ENCODE assay signal across 14 mouse cellular contexts in genomic region chr17:63451311-63452006, GRCm38 (mm10). TPM values are rescaled to one million over a fixed set of nuclear protein-coding genes. Genes with fewer than 3 reads are reported as not detected.
DNase-seq lines count a peak whose midpoint lies in the region; ATAC-seq and TF ChIP-seq lines count a peak whose summit lies in the region.
"Had no signal": no experiment of that assay in that cellular context is flagged by ENCODE, and none has a peak within 500 bp of the region (broad histone marks: within the 10 kb centered on the region; RNA-seq: fewer than 3 reads in every experiment).

No protein-coding gene starts in this region.

- ATAC-seq in forebrain, embryonic 12.5 days (ENCODE audit: low FRiP score), result no peak
- no peak; the same call in 1 of the 2 replicates for ATAC-seq in lung, embryonic 14.5 days (ENCODE audit: insufficient read depth)
- no peak for ATAC-seq in hindbrain, embryonic 14.5 days (ENCODE audit: low FRiP score)

- H3K27ac ChIP-seq in forebrain, embryonic 10.5 days, result peak overlapping the region; percentile 49; the same call in 1 of the 2 replicates
- H3K27ac ChIP-seq in forebrain, embryonic 12.5 days, result no peak overlapping the region
- H3K27ac ChIP-seq in lung, embryonic 14.5 days (ENCODE audit: low read depth), result peak overlapping the region; percentile 63; the same call in 1 of the 2 replicates
- H3K27ac ChIP-seq in hindbrain, embryonic 14.5 days, result peak overlapping the region; percentile 71
- H3K27ac ChIP-seq: neural tube, embryonic 13.5 days had no signal

- H3K4me2 ChIP-seq in forebrain, embryonic 12.5 days, result no peak overlapping the region
- H3K4me2 ChIP-seq in lung, embryonic 14.5 days, result peak overlapping the region; percentile 18; the same call in 1 of the 2 replicates
- H3K4me2 ChIP-seq in hindbrain, embryonic 14.5 days (replicated peaks), result peak overlapping the region; percentile 32
- H3K4me2 ChIP-seq: neural tube, embryonic 13.5 days had no signal

- DNase-seq in forebrain, embryonic 10.5 days (ENCODE audit: extremely low spot score, low spot score), result no peak
- DNase-seq in lung, embryonic 14.5 days, result peak; percentile 81
- DNase-seq in lung, postnatal 10 days, result no peak
- peak; percentile 48 for DNase-seq in hindbrain, embryonic 14.5 days (ENCODE audit: low spot score)
- DNase-seq in telencephalon, adult 2 months (ENCODE audit: low read depth, low spot score), result peak; percentile 16
- no peak for DNase-seq in c-Kit-positive CD71-positive TER-119-positive erythroid progenitor cells, embryonic 14.5 days (ENCODE audit: low spot score)
- DNase-seq in cerebellum, postnatal 36 days, result no peak
- DNase-seq: adrenal gland, postnatal 25 days; cerebellum, adult 9-10 months; left cerebral cortex, postnatal 4 days; lung, postnatal 36 days had no signal

- no peak overlapping the region for H3K9ac ChIP-seq in forebrain, embryonic 12.5 days
- H3K9ac ChIP-seq in lung, embryonic 14.5 days, result no peak overlapping the region
- peak overlapping the region; percentile 36; the same call in 1 of the 2 replicates for H3K9ac ChIP-seq in hindbrain, embryonic 14.5 days
- H3K9ac ChIP-seq: neural tube, embryonic 13.5 days had no signal

- H3K27me3 ChIP-seq in forebrain, embryonic 10.5 days (ENCODE audit: poor library complexity, severe bottlenecking), result no peaks in the 10 kb centered on the region
- H3K27me3 ChIP-seq in forebrain, embryonic 12.5 days, result no peaks in the 10 kb centered on the region
- H3K27me3 ChIP-seq in lung, embryonic 14.5 days (ENCODE audit: insufficient read depth, low read length), result no peaks in the 10 kb centered on the region
- no peaks in the 10 kb centered on the region for H3K27me3 ChIP-seq in hindbrain, embryonic 14.5 days (ENCODE audit: control insufficient read depth, insufficient read depth, low read length)
- H3K27me3 ChIP-seq: neural tube, embryonic 13.5 days had no signal

- no peak for TF ChIP-seq CTCF in lung, embryonic 14.5 days (IDR thresholded peaks at IDR 0.05; ENCODE audit: low read depth)

- no peaks in the 10 kb centered on the region for H3K9me3 ChIP-seq in forebrain, embryonic 10.5 days
- H3K9me3 ChIP-seq in forebrain, embryonic 12.5 days, result no peaks in the 10 kb centered on the region
- no peaks in the 10 kb centered on the region for H3K9me3 ChIP-seq in lung, embryonic 14.5 days (ENCODE audit: low read depth, low read length)
- H3K9me3 ChIP-seq in hindbrain, embryonic 14.5 days (ENCODE audit: control insufficient read depth, low read length), result no peaks in the 10 kb centered on the region
- H3K9me3 ChIP-seq: neural tube, embryonic 13.5 days had no signal

- peaks cover 5% of the 10 kb centered on the region; the same call in 1 of the 2 replicates for H3K36me3 ChIP-seq in forebrain, embryonic 10.5 days (replicated peaks)
- no peaks in the 10 kb centered on the region for H3K36me3 ChIP-seq in forebrain, embryonic 12.5 days (replicated peaks)
- peaks cover 6% of the 10 kb centered on the region; the same call in 1 of the 2 replicates for H3K36me3 ChIP-seq in lung, embryonic 14.5 days (ENCODE audit: insufficient read depth)
- no peaks in the 10 kb centered on the region for H3K36me3 ChIP-seq in hindbrain, embryonic 14.5 days (replicated peaks; ENCODE audit: control insufficient read depth, insufficient read depth)

- peaks cover 7% of the 10 kb centered on the region; the same call in 1 of the 2 replicates for H3K4me1 ChIP-seq in forebrain, embryonic 10.5 days
- peaks cover 7% of the 10 kb centered on the region for H3K4me1 ChIP-seq in forebrain, embryonic 12.5 days
- H3K4me1 ChIP-seq in lung, embryonic 14.5 days (ENCODE audit: insufficient read depth), result 0 out of 2 replicates have a peak, but pooled peaks cover 6% of the 10 kb centered on the region
- H3K4me1 ChIP-seq in hindbrain, embryonic 14.5 days (replicated peaks; ENCODE audit: control insufficient read depth, insufficient read depth, low read length), result 0 out of 2 replicates have a peak, but pooled peaks cover 4% of the 10 kb centered on the region

- WGBS in forebrain, embryonic 10.5 days, result 71% methylated on average over 10 of the region's 10 CpGs
- WGBS in forebrain, embryonic 12.5 days, result 48% methylated on average over 10 of the region's 10 CpGs
- WGBS in lung, embryonic 14.5 days, result 45% methylated on average over 10 of the region's 10 CpGs
- 56% methylated on average over 10 of the region's 10 CpGs for WGBS in hindbrain, embryonic 14.5 days

- no peak overlapping the region for H3K4me3 ChIP-seq in forebrain, embryonic 10.5 days
- H3K4me3 ChIP-seq in forebrain, embryonic 12.5 days (replicated peaks), result no peak overlapping the region
- no peak overlapping the region for H3K4me3 ChIP-seq in lung, embryonic 14.5 days (ENCODE audit: low read depth, low read length)
- no peak overlapping the region for H3K4me3 ChIP-seq in hindbrain, embryonic 14.5 days (replicated peaks; ENCODE audit: low read length)
- H3K4me3 ChIP-seq: erythroblast, embryonic 14.5 days; neural tube, embryonic 13.5 days had no signal

RNA-seq across cellular contexts. Expression of gene Fbxl17, which starts 48.4 kb away (rescaled TPM):
- 2.5 and 2.7 TPM in 2 replicates for polyA plus RNA-seq in forebrain, embryonic 10.5 days (2016; fragmentation: Nextera tagmentation; extraction: Ambion mirVana)
- polyA plus RNA-seq in forebrain, embryonic 12.5 days (2016; fragmentation: Nextera tagmentation; extraction: Ambion mirVana), result 6.7 and 7.0 TPM in 2 replicates
- polyA plus RNA-seq in lung, embryonic 14.5 days (2014; fragmentation: Nextera tagmentation; extraction: Ambion mirVana), result 9.0 and 9.2 TPM in 2 replicates
- 14.5 and 22.3 TPM in 2 replicates for polyA plus RNA-seq in hindbrain, embryonic 14.5 days (2014; fragmentation: Nextera tagmentation; extraction: Ambion mirVana)

Comparison
In these comparisons a context has a peak if more than half of its experiments do, and no peak if none do; other contexts are left out.
1. DNase-seq: peak in lung, embryonic 14.5 days (single experiment), hindbrain, embryonic 14.5 days (single experiment) and telencephalon, adult 2 months (single experiment); none in forebrain, embryonic 10.5 days (single experiment), lung, postnatal 10 days (single experiment), c-Kit-positive CD71-positive TER-119-positive erythroid progenitor cells, embryonic 14.5 days (single experiment) and cerebellum, postnatal 36 days (0 of 2).